Mouse (Mus musculus): ENCODE data around the gene Pon2. TPM values are rescaled to one million over a fixed set of nuclear protein-coding genes. Genes with fewer than 3 reads are reported as not detected.

Pon2 gene
- polyA plus RNA-seq, 1 experiment from 2014 or later = 32.4 TPM

GRCm38 (mm10) chr6:5282418-5282817 is 15.8 kb downstream of the Pon2 start:
- Histone ChIP-seq H3K27ac (peak overlapping the region; percentile 31; the same call in 1 of the 2 replicates), H3K9me3 (0 out of 2 replicates have a peak, but pooled peaks cover 2% of the 10 kb centered on the region), H3K4me1 (replicated peaks) (peaks cover 10% of the 10 kb centered on the region), H3K27me3 (ENCODE audit: insufficient read depth, poor library complexity, severe bottlenecking) (no peaks in the 10 kb centered on the region), H3K4me3 (no peak overlapping the region), H3K36me3 (peaks cover under 1% of the 10 kb centered on the region; the same call in 1 of the 2 replicates)
- DNase-seq (ENCODE audit: low spot score) = no peak
- WGBS = 73% methylated on average over 7 of the region's 7 CpGs

GRCm38 (mm10) chr6:5280576-5281305 is 17.5 kb downstream of the Pon2 start:
- H3K9me3 ChIP-seq = 0 out of 2 replicates have a peak, but pooled peaks cover 2% of the 10 kb centered on the region
- no peak overlapping the region for H3K4me3 ChIP-seq
- peaks cover 10% of the 10 kb centered on the region for H3K4me1 ChIP-seq (replicated peaks)
- WGBS = 51% methylated on average over 6 of the region's 6 CpGs
- peaks cover 16% of the 10 kb centered on the region for H3K36me3 ChIP-seq
- no peak overlapping the region for H3K27ac ChIP-seq
- no peak for DNase-seq (ENCODE audit: low spot score)
- no peaks in the 10 kb centered on the region for H3K27me3 ChIP-seq (ENCODE audit: insufficient read depth, poor library complexity, severe bottlenecking)

GRCm38 (mm10) chr6:5277972-5278371 is 20.3 kb downstream of the Pon2 start:
- no peak overlapping the region for H3K4me3 ChIP-seq
- H3K36me3 ChIP-seq = peaks cover 23% of the 10 kb centered on the region
- H3K27me3 ChIP-seq (ENCODE audit: insufficient read depth, poor library complexity, severe bottlenecking) = no peaks in the 10 kb centered on the region
- DNase-seq (ENCODE audit: low spot score) = no peak
- H3K27ac ChIP-seq = no peak overlapping the region
- no peaks in the 10 kb centered on the region for H3K9me3 ChIP-seq
- WGBS = 71% methylated on average over 5 of the region's 5 CpGs
- H3K4me1 ChIP-seq (replicated peaks) = peaks cover 10% of the 10 kb centered on the region

- Histone ChIP-seq H3K27me3 (ENCODE audit: insufficient read depth, poor library complexity, severe bottlenecking) (no peaks in the 10 kb centered on the region), H3K4me3 (no peak overlapping the region), H3K36me3 (peaks cover 14% of the 10 kb centered on the region), H3K9me3 (no peaks in the 10 kb centered on the region), H3K4me1 (replicated peaks) (no peaks in the 10 kb centered on the region), H3K27ac (no peak overlapping the region)
- DNase-seq (ENCODE audit: low spot score) = no peak
- 89% methylated on average over 6 of the region's 6 CpGs for WGBS
Measured at GRCm38 (mm10) chr6:5269641-5270040, 28.6 kb downstream of the Pon2 start.

- no peaks in the 10 kb centered on the region; the same call in 1 of the 2 replicates for H3K4me1 ChIP-seq (replicated peaks)
- no peak overlapping the region for H3K4me3 ChIP-seq
- H3K36me3 ChIP-seq = 0 out of 2 replicates have a peak, but pooled peaks cover 3% of the 10 kb centered on the region
- no peaks in the 10 kb centered on the region for H3K27me3 ChIP-seq (ENCODE audit: insufficient read depth, poor library complexity, severe bottlenecking)
- no peaks in the 10 kb centered on the region for H3K9me3 ChIP-seq
- H3K27ac ChIP-seq = no peak overlapping the region
- DNase-seq (ENCODE audit: low spot score) = no peak
- 70% methylated on average over 8 of the region's 8 CpGs for WGBS
Measured at GRCm38 (mm10) chr6:5264793-5265192, 33.5 kb downstream of the Pon2 start.

- 0 out of 2 replicates have a peak, but pooled peaks cover 3% of the 10 kb centered on the region for H3K36me3 ChIP-seq
- no peaks in the 10 kb centered on the region for H3K9me3 ChIP-seq
- no peak for DNase-seq (ENCODE audit: low spot score)
- no peaks in the 10 kb centered on the region for H3K27me3 ChIP-seq (ENCODE audit: insufficient read depth, poor library complexity, severe bottlenecking)
- WGBS = 84% methylated on average over 8 of the region's 8 CpGs
- H3K4me1 ChIP-seq (replicated peaks) = no peaks in the 10 kb centered on the region; the same call in 1 of the 2 replicates
- no peak overlapping the region for H3K27ac ChIP-seq
- H3K4me3 ChIP-seq = no peak overlapping the region
Measured at GRCm38 (mm10) chr6:5263250-5263999, 34.8 kb downstream of the Pon2 start.

- Histone ChIP-seq H3K27me3 (ENCODE audit: insufficient read depth, poor library complexity, severe bottlenecking) (no peaks in the 10 kb centered on the region), H3K9me3 (no peaks in the 10 kb centered on the region), H3K4me1 (replicated peaks) (no peaks in the 10 kb centered on the region; the same call in 1 of the 2 replicates), H3K36me3 (0 out of 2 replicates have a peak, but pooled peaks cover 3% of the 10 kb centered on the region), H3K27ac (no peak overlapping the region), H3K4me3 (no peak overlapping the region)
- 88% methylated on average over 9 of the region's 10 CpGs for WGBS
- no peak for DNase-seq (ENCODE audit: low spot score)
Measured at GRCm38 (mm10) chr6:5262322-5263249, 35.7 kb downstream of the Pon2 start.

GRCm38 (mm10) chr6:5255722-5256451 is 42.4 kb downstream of the Pon2 start, which contains the start of gene Pon3:
Gene Pon3, minus strand, starts transcription at chr6:5256286.
- peak within 1 kb of the TSS; percentile 42 for H3K4me3 ChIP-seq
- peak; percentile 41 for DNase-seq (ENCODE audit: low spot score)
- 12% methylated on average over 16 of the region's 16 CpGs for WGBS
- peak within 1 kb of the TSS; percentile 74 for H3K27ac ChIP-seq
- H3K4me1 ChIP-seq (replicated peaks) = peaks cover 15% of the 10 kb centered on the region
- H3K27me3 ChIP-seq (ENCODE audit: insufficient read depth, poor library complexity, severe bottlenecking) = no peaks in the 10 kb centered on the region
- H3K9me3 ChIP-seq = no peaks in the 10 kb centered on the region
- H3K36me3 ChIP-seq = no peaks in the 10 kb centered on the region

GRCm38 (mm10) chr6:5255291-5255690 is 43.0 kb downstream of the Pon2 start:
- Histone ChIP-seq H3K9me3 (no peaks in the 10 kb centered on the region), H3K27me3 (ENCODE audit: insufficient read depth, poor library complexity, severe bottlenecking) (no peaks in the 10 kb centered on the region), H3K27ac (no peak overlapping the region; the same call in 1 of the 2 replicates), H3K4me1 (replicated peaks) (peaks cover 15% of the 10 kb centered on the region), H3K36me3 (no peaks in the 10 kb centered on the region), H3K4me3 (peak overlapping the region; percentile 42)
- DNase-seq (ENCODE audit: low spot score) = no peak
- WGBS = 63% methylated on average over 6 of the region's 6 CpGs

- Histone ChIP-seq H3K36me3 (no peaks in the 10 kb centered on the region), H3K9me3 (no peaks in the 10 kb centered on the region), H3K27me3 (ENCODE audit: insufficient read depth, poor library complexity, severe bottlenecking) (no peaks in the 10 kb centered on the region), H3K4me1 (replicated peaks) (peaks cover 15% of the 10 kb centered on the region), H3K27ac (no peak overlapping the region), H3K4me3 (no peak overlapping the region)
- WGBS = 94% methylated on average over 2 of the region's 2 CpGs
- DNase-seq (ENCODE audit: low spot score) = no peak
Measured at GRCm38 (mm10) chr6:5254869-5255268, 43.4 kb downstream of the Pon2 start.

- Histone ChIP-seq H3K4me3 (no peak overlapping the region), H3K27me3 (ENCODE audit: insufficient read depth, poor library complexity, severe bottlenecking) (no peaks in the 10 kb centered on the region), H3K9me3 (no peaks in the 10 kb centered on the region), H3K27ac (no peak overlapping the region), H3K4me1 (replicated peaks) (no peaks in the 10 kb centered on the region), H3K36me3 (no peaks in the 10 kb centered on the region)
- 94% methylated on average over 6 of the region's 6 CpGs for WGBS
- DNase-seq (ENCODE audit: low spot score) = no peak
Measured at GRCm38 (mm10) chr6:5245926-5246325, 52.3 kb downstream of the Pon2 start.

- Histone ChIP-seq H3K9me3 (no peaks in the 10 kb centered on the region), H3K27me3 (ENCODE audit: insufficient read depth, poor library complexity, severe bottlenecking) (no peaks in the 10 kb centered on the region), H3K4me1 (replicated peaks) (no peaks in the 10 kb centered on the region), H3K27ac (no peak overlapping the region), H3K4me3 (no peak overlapping the region), H3K36me3 (no peaks in the 10 kb centered on the region)
- DNase-seq (ENCODE audit: low spot score) = no peak
- 96% methylated on average over 3 of the region's 3 CpGs for WGBS
Measured at GRCm38 (mm10) chr6:5238799-5239198, 59.5 kb downstream of the Pon2 start.

All from hindbrain, embryonic 10.5 days (tissue).